Mouse (Mus musculus): Measurements from ENCODE around the gene Il22ra1. TPM values are rescaled to one million over a fixed set of nuclear protein-coding genes. Genes with fewer than 3 reads are reported as not detected.

The Il22ra1 gene
- polyA plus RNA-seq, 1 experiment from 2014 or later, result not detected

DNA sequence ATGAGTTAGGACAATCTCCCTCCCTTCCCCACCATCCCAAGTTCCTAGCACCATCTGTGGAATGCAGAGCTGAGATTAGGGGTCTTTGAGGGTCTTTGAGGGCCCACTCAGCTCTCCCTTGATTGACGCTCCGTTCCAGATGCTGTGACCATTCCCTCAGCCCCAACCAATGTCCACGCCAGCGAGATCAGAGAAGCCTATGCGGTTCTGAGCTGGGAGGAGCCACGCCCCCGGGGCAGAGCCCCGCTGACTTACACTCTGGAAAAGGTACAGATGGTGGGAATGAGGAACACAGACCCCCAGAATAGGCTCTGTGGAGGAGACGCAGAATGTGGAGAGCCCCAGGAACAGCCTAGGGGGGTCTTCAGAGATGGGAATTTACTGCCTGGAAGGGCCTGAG is 51.7 kb downstream of the Il22ra1 start:
- Histone ChIP-seq H3K27me3 (no peaks in the 10 kb centered on the region), H3K4me3 (no peak overlapping the region), H3K9ac (no peak overlapping the region), H3K36me3 (no peaks in the 10 kb centered on the region), H3K4me1 (replicated peaks) (no peaks in the 10 kb centered on the region), H3K27ac (replicated peaks) (no peak overlapping the region), H3K9me3 (no peaks in the 10 kb centered on the region), H3K4me2 (no peak overlapping the region)
- no peak for ATAC-seq (ENCODE audit: low read depth)
- 83% methylated on average over 9 of the region's 9 CpGs for WGBS

DNA sequence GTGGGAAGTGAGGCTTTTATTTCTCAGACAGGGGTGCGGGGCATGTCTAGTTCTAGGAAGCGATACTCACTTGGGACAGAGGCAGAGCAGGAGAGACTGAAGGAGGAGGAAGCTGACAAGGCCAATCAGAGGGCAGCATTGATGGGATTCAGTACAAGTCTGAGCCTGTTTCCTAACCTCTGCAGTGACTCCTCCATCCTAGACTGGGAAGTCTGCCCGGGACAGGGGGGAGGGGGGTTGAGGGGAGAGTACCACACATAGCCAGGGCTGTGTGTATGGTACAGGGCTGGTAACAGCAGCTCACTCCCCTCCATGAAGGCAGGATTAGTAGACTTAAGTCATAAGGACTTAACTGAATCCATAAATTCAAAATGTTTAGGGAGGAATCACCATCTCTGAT is 52.3 kb downstream of the Il22ra1 start:
- Histone ChIP-seq H3K27ac (replicated peaks) (no peak overlapping the region), H3K9me3 (no peaks in the 10 kb centered on the region), H3K4me2 (no peak overlapping the region), H3K36me3 (no peaks in the 10 kb centered on the region), H3K9ac (no peak overlapping the region), H3K4me1 (replicated peaks) (no peaks in the 10 kb centered on the region), H3K4me3 (no peak overlapping the region), H3K27me3 (no peaks in the 10 kb centered on the region)
- ATAC-seq (ENCODE audit: low read depth), result no peak
- WGBS, result 77% methylated on average over 3 of the region's 3 CpGs

DNA sequence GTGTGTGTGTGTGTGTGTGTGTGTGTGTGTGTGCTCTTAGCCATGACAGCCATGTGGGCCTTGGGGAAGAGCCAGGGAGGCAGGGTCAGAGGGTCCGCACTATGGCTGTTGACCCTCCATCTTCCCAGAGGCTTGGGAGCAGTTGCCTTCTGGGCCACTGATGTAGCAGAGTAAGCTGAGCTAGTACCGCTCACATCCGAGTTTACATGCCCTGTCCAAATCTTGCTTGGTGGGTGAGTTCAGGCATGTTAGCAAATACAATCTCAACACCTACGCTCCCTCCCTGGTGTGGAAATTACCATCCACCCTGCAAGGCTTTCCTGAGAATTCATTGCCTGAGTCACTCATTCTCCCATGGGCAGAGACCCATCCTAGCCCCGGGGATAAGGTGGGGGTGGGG is 53.3 kb downstream of the Il22ra1 start:
- Histone ChIP-seq H3K9ac (no peak overlapping the region), H3K27ac (replicated peaks) (no peak overlapping the region), H3K27me3 (no peaks in the 10 kb centered on the region), H3K4me3 (no peak overlapping the region), H3K4me2 (no peak overlapping the region), H3K36me3 (no peaks in the 10 kb centered on the region), H3K9me3 (no peaks in the 10 kb centered on the region), H3K4me1 (replicated peaks) (no peaks in the 10 kb centered on the region)
- WGBS, result 92% methylated on average over 5 of the region's 5 CpGs
- ATAC-seq (ENCODE audit: low read depth), result no peak

DNA sequence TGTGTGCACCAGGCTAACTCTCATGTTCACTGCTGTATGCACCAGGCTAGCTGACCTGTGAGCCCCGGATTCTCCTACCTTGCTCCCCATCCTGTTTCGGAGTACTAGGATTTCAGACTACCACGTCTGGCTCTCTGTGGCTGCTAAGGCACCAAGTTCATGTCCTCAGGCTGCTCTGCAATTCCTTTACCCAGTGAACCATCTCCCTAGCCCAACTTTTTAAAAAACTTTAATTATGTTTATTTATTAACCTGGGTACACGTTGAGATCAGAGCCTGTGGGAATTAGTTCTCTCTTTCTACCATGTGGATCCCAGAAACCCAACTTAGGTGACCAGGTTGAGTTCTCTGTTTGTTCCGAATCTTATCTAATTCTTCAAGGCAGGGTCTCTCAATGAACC is 58.6 kb downstream of the Il22ra1 start:
- H3K4me2 ChIP-seq, result no peak overlapping the region
- 86% methylated on average over 5 of the region's 5 CpGs for WGBS
- ATAC-seq (ENCODE audit: low read depth), result no peak
- no peaks in the 10 kb centered on the region for H3K27me3 ChIP-seq
- no peaks in the 10 kb centered on the region for H3K9me3 ChIP-seq
- H3K9ac ChIP-seq, result no peak overlapping the region
- no peak overlapping the region for H3K27ac ChIP-seq (replicated peaks)
- no peaks in the 10 kb centered on the region for H3K36me3 ChIP-seq
- H3K4me3 ChIP-seq, result no peak overlapping the region
- H3K4me1 ChIP-seq (replicated peaks), result no peaks in the 10 kb centered on the region

DNA sequence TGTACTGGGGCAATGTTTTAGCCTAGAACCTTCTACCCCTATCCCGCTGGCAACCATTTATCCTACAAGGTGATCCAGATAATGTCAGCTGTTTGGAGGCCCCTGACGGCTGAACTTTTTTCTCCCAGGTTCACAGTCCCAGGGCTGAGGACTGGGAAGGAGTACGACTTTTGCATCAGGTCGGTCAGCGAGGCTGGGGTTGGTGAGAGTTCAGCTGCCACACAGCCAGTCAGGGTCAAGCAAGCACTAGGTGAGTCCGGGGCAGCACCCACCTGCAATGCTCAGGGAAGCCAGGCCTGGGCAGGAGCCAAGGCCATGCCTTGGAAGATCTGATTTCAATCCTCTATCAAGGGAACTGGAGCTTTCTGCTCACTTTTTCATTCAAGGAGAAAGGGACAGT is 59.3 kb downstream of the Il22ra1 start:
- H3K4me2 ChIP-seq, result no peak overlapping the region
- no peak overlapping the region for H3K4me3 ChIP-seq
- no peaks in the 10 kb centered on the region for H3K27me3 ChIP-seq
- ATAC-seq (ENCODE audit: low read depth), result no peak
- no peaks in the 10 kb centered on the region for H3K9me3 ChIP-seq
- no peak overlapping the region for H3K27ac ChIP-seq (replicated peaks)
- no peaks in the 10 kb centered on the region for H3K36me3 ChIP-seq
- H3K9ac ChIP-seq, result no peak overlapping the region
- WGBS, result 95% methylated on average over 6 of the region's 6 CpGs
- H3K4me1 ChIP-seq (replicated peaks), result no peaks in the 10 kb centered on the region

DNA sequence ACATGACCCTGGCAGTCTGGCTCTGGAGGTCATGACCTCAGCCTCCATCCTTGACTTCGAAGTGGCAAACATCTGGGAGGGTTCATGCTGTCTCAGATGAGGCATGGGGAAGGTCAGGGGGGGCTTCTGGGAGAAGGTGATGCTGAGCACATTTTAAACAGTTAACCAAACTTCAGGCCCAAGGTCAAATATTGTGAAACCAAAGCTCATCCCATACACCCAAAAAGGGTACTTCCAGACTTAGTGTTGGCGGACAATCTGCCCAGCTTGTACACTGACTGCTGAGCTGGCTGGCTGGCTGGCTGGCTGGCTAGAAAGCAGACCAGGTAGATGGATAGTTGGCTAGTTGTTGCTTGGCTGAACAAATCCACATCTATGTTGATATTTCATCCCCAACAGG is 61.2 kb downstream of the Il22ra1 start:
- no peaks in the 10 kb centered on the region for H3K4me1 ChIP-seq (replicated peaks)
- H3K9ac ChIP-seq, result no peak overlapping the region
- H3K36me3 ChIP-seq, result no peaks in the 10 kb centered on the region
- no peak overlapping the region for H3K4me2 ChIP-seq
- 81% methylated on average over 2 of the region's 2 CpGs for WGBS
- H3K27me3 ChIP-seq, result no peaks in the 10 kb centered on the region
- H3K27ac ChIP-seq (replicated peaks), result no peak overlapping the region
- H3K9me3 ChIP-seq, result no peaks in the 10 kb centered on the region
- no peak overlapping the region for H3K4me3 ChIP-seq
- no peak for ATAC-seq (ENCODE audit: low read depth)

DNA sequence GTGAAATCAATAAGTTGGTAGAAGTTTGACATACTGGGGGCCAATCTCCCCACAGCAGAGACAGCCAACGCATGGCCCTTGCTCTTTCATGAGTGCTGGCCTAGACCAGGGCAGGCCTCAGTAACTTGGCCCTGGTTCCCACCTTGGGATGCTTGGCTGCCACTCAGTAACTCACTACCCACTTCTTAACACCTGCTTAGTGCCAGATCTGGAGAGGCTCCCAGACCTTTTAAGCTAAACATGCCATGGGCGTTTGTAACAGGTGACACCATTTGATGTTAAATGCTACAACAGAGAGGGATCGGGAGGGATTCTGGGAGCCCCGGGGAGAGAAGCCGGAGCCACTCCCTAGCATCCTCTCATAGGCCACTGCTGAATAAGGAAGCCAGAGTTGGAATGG is 64.8 kb downstream of the Il22ra1 start:
- Histone ChIP-seq H3K4me2 (no peak overlapping the region), H3K36me3 (no peaks in the 10 kb centered on the region), H3K27ac (replicated peaks) (no peak overlapping the region), H3K9me3 (no peaks in the 10 kb centered on the region), H3K9ac (no peak overlapping the region), H3K4me3 (no peak overlapping the region), H3K27me3 (no peaks in the 10 kb centered on the region), H3K4me1 (replicated peaks) (no peaks in the 10 kb centered on the region)
- WGBS, result 90% methylated on average over 5 of the region's 5 CpGs
- no peak for ATAC-seq (ENCODE audit: low read depth)

DNA sequence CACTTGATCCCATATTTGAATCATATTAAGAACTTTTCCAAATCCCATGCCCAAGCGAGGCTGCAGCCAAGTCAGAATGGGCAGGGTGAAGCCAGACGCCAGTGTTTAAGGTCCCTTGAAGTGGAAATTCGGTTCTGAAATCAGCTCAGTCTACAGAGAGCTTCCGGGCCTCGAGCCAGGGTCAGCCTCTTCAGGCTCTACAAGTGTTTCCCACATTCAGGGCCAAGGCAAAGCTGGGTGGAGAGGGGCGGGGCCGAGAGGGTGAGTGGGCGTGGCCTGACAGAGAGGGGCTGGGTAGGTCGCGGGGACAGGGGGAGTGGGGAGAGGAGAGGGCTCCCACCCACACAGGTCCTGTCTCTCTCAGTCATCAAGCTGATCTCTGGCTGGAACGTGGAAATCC is 70.0 kb downstream of the Il22ra1 start:
- H3K27ac ChIP-seq (replicated peaks), result no peak overlapping the region

DNA sequence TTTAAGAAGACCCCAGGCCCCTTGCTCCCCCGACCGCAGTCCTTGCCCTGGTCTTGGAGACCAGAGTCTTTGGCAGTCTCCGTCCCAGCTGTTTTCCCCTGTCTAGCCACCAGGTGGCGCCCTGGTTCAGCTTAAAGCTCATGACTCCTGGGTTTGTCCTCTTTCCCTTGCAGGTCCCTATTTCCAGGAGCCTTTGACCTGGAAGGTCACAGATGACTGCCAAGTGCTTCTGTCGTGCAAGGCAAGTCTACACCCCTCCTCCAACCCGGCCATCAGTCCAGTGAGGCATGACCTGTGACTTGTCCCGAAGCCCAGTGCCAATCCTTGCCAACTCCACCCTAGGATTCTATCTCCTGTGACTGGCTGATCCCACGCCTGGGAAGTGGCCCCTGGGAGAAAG is 73.6 kb downstream of the Il22ra1 start:
- peak; percentile 40; the same call in 1 of the 2 replicates for ATAC-seq (ENCODE audit: low read depth)
- Histone ChIP-seq H3K4me2 (no peak overlapping the region), H3K36me3 (no peaks in the 10 kb centered on the region), H3K9ac (no peak overlapping the region), H3K4me3 (no peak overlapping the region), H3K9me3 (no peaks in the 10 kb centered on the region), H3K4me1 (replicated peaks) (no peaks in the 10 kb centered on the region), H3K27me3 (no peaks in the 10 kb centered on the region), H3K27ac (replicated peaks) (no peak overlapping the region)
- WGBS, result 21% methylated on average over 8 of the region's 8 CpGs

More for the DNA sequence above, 70.0 kb downstream of the Il22ra1 start:
- H3K9me3 ChIP-seq, result no peaks in the 10 kb centered on the region
- no peaks in the 10 kb centered on the region for H3K27me3 ChIP-seq
- ATAC-seq (ENCODE audit: low read depth), result no peak
- H3K9ac ChIP-seq, result no peak overlapping the region
- H3K4me1 ChIP-seq (replicated peaks), result no peaks in the 10 kb centered on the region
- H3K36me3 ChIP-seq, result no peaks in the 10 kb centered on the region
- H3K4me3 ChIP-seq, result no peak overlapping the region
- H3K4me2 ChIP-seq, result no peak overlapping the region
- 32% methylated on average over 11 of the region's 11 CpGs for WGBS

Other genes with a start within 250 kb of the Il22ra1 start
- gene Stpg1, start 233.4 kb upstream of the Il22ra1 start, polyA plus RNA-seq (2015; fragmentation: Nextera tagmentation; extraction: Ambion mirVana), result 0.31 and 0.62 TPM in 2 replicates
- 5.1 and 8.9 TPM in 2 replicates for gene Nipal3, start 233.1 kb upstream of the Il22ra1 start, polyA plus RNA-seq (2015; fragmentation: Nextera tagmentation; extraction: Ambion mirVana)
- 0.50 and 0.81 TPM in 2 replicates for gene Grhl3, start 154.5 kb upstream of the Il22ra1 start, polyA plus RNA-seq (2015; fragmentation: Nextera tagmentation; extraction: Ambion mirVana)
- gene Ifnlr1, start 41.9 kb upstream of the Il22ra1 start, polyA plus RNA-seq (2015; fragmentation: Nextera tagmentation; extraction: Ambion mirVana), result 0.08 and 0.39 TPM in 2 replicates
- 0.33 and 0.83 TPM in 2 replicates for gene Myom3, start 31.5 kb downstream of the Il22ra1 start, polyA plus RNA-seq (2015; fragmentation: Nextera tagmentation; extraction: Ambion mirVana)
- 198 and 233 TPM in 2 replicates for gene Srsf10, start 127.6 kb downstream of the Il22ra1 start, polyA plus RNA-seq (2015; fragmentation: Nextera tagmentation; extraction: Ambion mirVana)
- gene Pnrc2, start 145.7 kb downstream of the Il22ra1 start, polyA plus RNA-seq (2015; fragmentation: Nextera tagmentation; extraction: Ambion mirVana), result 109 and 122 TPM in 2 replicates
- gene Cnr2, start 167.2 kb downstream of the Il22ra1 start, polyA plus RNA-seq (2015; fragmentation: Nextera tagmentation; extraction: Ambion mirVana), result 0.12 and 0.25 TPM in 2 replicates
- gene Fuca1, start 192.6 kb downstream of the Il22ra1 start, polyA plus RNA-seq (2015; fragmentation: Nextera tagmentation; extraction: Ambion mirVana), result 53.8 and 63.6 TPM in 2 replicates
- gene Hmgcl, start 218.3 kb downstream of the Il22ra1 start, polyA plus RNA-seq (2015; fragmentation: Nextera tagmentation; extraction: Ambion mirVana), result 58.2 and 59.6 TPM in 2 replicates
- gene Gale, start 235.6 kb downstream of the Il22ra1 start, polyA plus RNA-seq (2015; fragmentation: Nextera tagmentation; extraction: Ambion mirVana), result 39.0 and 42.5 TPM in 2 replicates
- gene Lypla2, start 244.5 kb downstream of the Il22ra1 start, polyA plus RNA-seq (2015; fragmentation: Nextera tagmentation; extraction: Ambion mirVana), result 187 and 199 TPM in 2 replicates

Measured in neural tube, embryonic 13.5 days (tissue).